Mouse (Mus musculus) hindlimb bud, embryonic 11.5 days (tissue): ENCODE measurements around the gene Trim15.

Experiments used
- DNase-seq: peaks from one replicate; pipeline ENCODE4 v3.0.0-alpha.2; 2012; ENCODE audit warnings: low read depth, low spot score; ENCODE audit errors: extremely low spot score

Gene Trim15

GRCm38 (mm10) chr17:36869955-36870810 lies 3.2 kb upstream of the Trim15 start:
- no peak for DNase-seq

- no peak for DNase-seq
These were observed 2.4 kb upstream of the Trim15 start, which contains the start of gene Trim10 for GRCm38 (mm10) chr17:36869284-36869954. Gene Trim10, plus strand, starts transcription at chr17:36869574.

- DNase-seq: no peak
These were observed 1.8 kb upstream of the Trim15 start for GRCm38 (mm10) chr17:36868836-36869235.

- DNase-seq: no peak
These were observed 5.3 kb downstream of the Trim15 start for GRCm38 (mm10) chr17:36861680-36862079.

- DNase-seq: no peak
These were observed 8.8 kb downstream of the Trim15 start for GRCm38 (mm10) chr17:36858181-36858580.

- no peak for DNase-seq
These were observed 10.8 kb downstream of the Trim15 start for GRCm38 (mm10) chr17:36856236-36856635.

- DNase-seq: no peak
These were observed 11.5 kb downstream of the Trim15 start for GRCm38 (mm10) chr17:36855484-36855883.

GRCm38 (mm10) chr17:36851627-36852026 lies 15.4 kb downstream of the Trim15 start:
- DNase-seq: no peak

GRCm38 (mm10) chr17:36851200-36851599 lies 15.8 kb downstream of the Trim15 start:
- DNase-seq: no peak

- no peak for DNase-seq
These were observed 17.0 kb downstream of the Trim15 start for GRCm38 (mm10) chr17:36849992-36850391.

GRCm38 (mm10) chr17:36848911-36849310 lies 18.1 kb downstream of the Trim15 start:
- no peak for DNase-seq

- no peak for DNase-seq
These were observed 22.3 kb downstream of the Trim15 start for GRCm38 (mm10) chr17:36844725-36845124.

GRCm38 (mm10) chr17:36844286-36844719 lies 22.7 kb downstream of the Trim15 start:
- DNase-seq: no peak

GRCm38 (mm10) chr17:36843696-36844095 lies 23.3 kb downstream of the Trim15 start:
- no peak for DNase-seq

- no peak for DNase-seq
These were observed 26.0 kb downstream of the Trim15 start for GRCm38 (mm10) chr17:36840961-36841445.

- DNase-seq: no peak
These were observed 27.1 kb downstream of the Trim15 start for GRCm38 (mm10) chr17:36839931-36840330.

GRCm38 (mm10) chr17:36839001-36839400 lies 28.0 kb downstream of the Trim15 start:
- no peak for DNase-seq

- DNase-seq: peak; percentile 95
These were observed 29.9 kb downstream of the Trim15 start, which contains the start of gene Trim26 for GRCm38 (mm10) chr17:36836874-36837647. Gene Trim26, plus strand, starts transcription at chr17:36837134.

- no peak for DNase-seq
These were observed 30.6 kb downstream of the Trim15 start for GRCm38 (mm10) chr17:36836427-36836812.

- DNase-seq: no peak
These were observed 31.2 kb downstream of the Trim15 start for GRCm38 (mm10) chr17:36835591-36836426.
